Mouse (Mus musculus) spleen, adult 2 months (tissue): Measurements from ENCODE around the gene Crybg3.

ENCODE experiments used
- CTCF ChIP-seq: fragments of 200-500 bp; IDR thresholded peaks from 2 replicates; pipeline ENCODE4 v1.5.1; 2011; ENCODE audit warnings: mild to moderate bottlenecking, inconsistent platforms; ENCODE audit not compliant: insufficient read depth, insufficient read length, insufficient replicate concordance; ENCODE audit errors: extremely low read depth
- POLR2A ChIP-seq: fragments of 200-500 bp; IDR thresholded peaks from 2 replicates; pipeline ENCODE4 v1.6.1; 2011; ENCODE audit warnings: low read depth, low read length, inconsistent platforms

GRCm38 (mm10) chr16:59521752-59522423 is 78.9 kb downstream of the Crybg3 start:
- no peak for TF ChIP-seq CTCF
- TF ChIP-seq POLR2A = no peak
